Mouse (Mus musculus): ENCODE data around the gene Itm2c. TPM values are rescaled to one million over a fixed set of nuclear protein-coding genes. Genes with fewer than 3 reads are reported as not detected.
A peak's percentile ranks its signal among the peaks of the same experiment; 100 is the strongest.

Gene Itm2c
- total and polyA plus RNA-seq, 3 experiments: 76.6 to 107 (median 96.2) TPM

DNA sequence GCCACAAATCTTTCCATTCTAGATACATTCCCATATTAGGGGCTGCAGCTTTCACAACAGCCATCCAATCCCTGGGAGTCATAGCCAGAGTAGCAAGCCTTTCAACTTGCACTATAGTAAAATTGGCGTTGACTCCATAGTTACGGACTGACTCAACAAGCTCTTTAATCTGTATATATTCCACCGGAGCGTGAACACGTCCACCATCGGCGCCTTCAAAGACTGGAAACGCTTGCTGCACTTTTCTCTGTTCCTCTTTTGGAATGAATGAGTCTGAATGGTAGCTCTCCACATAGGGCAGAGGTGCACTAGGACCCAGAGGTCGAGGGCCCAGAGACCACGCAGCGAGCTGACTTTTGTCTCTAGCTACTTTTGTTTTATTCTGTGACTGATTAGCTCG lies 12.1 kb upstream of the Itm2c start:
- dilution Hi-C loops (cut with MboI; ENCODE audit: extremely low pct_ligation_motif_present, extremely low pct_unique_long_range_greater_than_20kb, low sequenced_read_pairs): no loop called here
- DNase-seq (ENCODE audit: extremely low read depth): peak; percentile 90
- Histone ChIP-seq H3K27me3 (replicated peaks) (no peaks in the 10 kb centered on the region), H3K4me3 (replicated peaks in 1 of 3; ENCODE audit: low read depth in 2 of 3, low read length in 2 of 3, poor library complexity in 1 of 3) (peak overlapping the region in 2 of 3 experiments; percentile 10 to 26), H3K79me2 (replicated peaks; ENCODE audit: control insufficient read depth, extremely low read depth, insufficient read depth, poor library complexity, severe bottlenecking) (no peaks in the 10 kb centered on the region), H3K27ac (ENCODE audit: insufficient read depth, low read depth) (peak overlapping the region; percentile 81), H3K4me1 (ENCODE audit: control insufficient read depth in 1 of 2, insufficient read depth in 2 of 2) (peaks cover 7 to 14% of the 10 kb centered on the region in 2 experiments; a peak in 2 of 4 replicates), H3K9ac (ENCODE audit: insufficient read depth, low read depth) (peak overlapping the region; percentile 66), H3K9me3 (replicated peaks; ENCODE audit: low read length) (peaks cover 2% of the 10 kb centered on the region), H3K36me3 (replicated peaks in 1 of 2; ENCODE audit: control insufficient read depth in 1 of 2, insufficient read depth in 1 of 2, low read length in 1 of 2) (no peaks in the 10 kb centered on the region), H3K4me2 (ENCODE audit: insufficient read depth, low read depth, poor library complexity, severe bottlenecking) (peak overlapping the region; percentile 45; the same call in 1 of the 2 replicates)
- in situ Hi-C loops (cut with MboI; ENCODE audit: low pct_ligation_motif_present, low pct_unique_long_range_greater_than_20kb, low sequenced_read_pairs): no loop called here
- 0 out of 2 replicates have a peak, but pooled peaks have one; percentile 13 for TF ChIP-seq TCF12 (IDR thresholded peaks at IDR 0.05; ENCODE audit: low read depth, low read length)
- no peak for TF ChIP-seq TBP (conservative IDR thresholded peaks at IDR 0.05; ENCODE audit: low read depth, low read length)
- peak; percentile 57; the same call in 1 of the 2 replicates for TF ChIP-seq MYC (IDR thresholded peaks at IDR 0.05; ENCODE audit: low read depth, low read length)
- TF ChIP-seq IRF4 (IDR thresholded peaks at IDR 0.05; ENCODE audit: low read depth, low read length): peak; percentile 99
- no peak for TF ChIP-seq POLR2A (IDR thresholded peaks at IDR 0.05; ENCODE audit: low read depth, low read length)
- TF ChIP-seq ETS1 (conservative IDR thresholded peaks at IDR 0.05; ENCODE audit: low read depth, low read length): peak; percentile 75
- TF ChIP-seq KAT2A (IDR thresholded peaks at IDR 0.05; ENCODE audit: insufficient replicate concordance, low read length): no peak
- TF ChIP-seq BHLHE40 (IDR thresholded peaks at IDR 0.05; ENCODE audit: low read depth, low read length): peak; percentile 81
- TF ChIP-seq EP300 (IDR thresholded peaks at IDR 0.05; ENCODE audit: low read length): peak; percentile 96
- TF ChIP-seq UBTF (IDR thresholded peaks at IDR 0.05; ENCODE audit: low read depth, low read length): no peak
- 0 out of 2 replicates have a peak, but pooled peaks have one; percentile 13 for TF ChIP-seq MAZ (IDR thresholded peaks at IDR 0.05; ENCODE audit: low read depth, low read length)
- peak; percentile 89 for TF ChIP-seq JUND (conservative IDR thresholded peaks at IDR 0.05; ENCODE audit: low read depth, low read length)
- 0 out of 2 replicates have a peak, but pooled peaks have one; percentile 32 for TF ChIP-seq HCFC1 (IDR thresholded peaks at IDR 0.05; ENCODE audit: low read depth, low read length)
- TF ChIP-seq SIN3A (IDR thresholded peaks at IDR 0.05; ENCODE audit: low read length): no peak; the same call in 1 of the 2 replicates
- TF ChIP-seq ELF1 (IDR thresholded peaks at IDR 0.05; ENCODE audit: low read depth, low read length): peak; percentile 24; the same call in 1 of the 2 replicates
- peak; percentile 84 for TF ChIP-seq MEF2A (IDR thresholded peaks at IDR 0.05; ENCODE audit: borderline replicate concordance, low read depth, low read length)
- peak; percentile 88 for TF ChIP-seq JUN (IDR thresholded peaks at IDR 0.05; ENCODE audit: insufficient read depth, low read depth, low read length)
- peak; percentile 81; the same call in 1 of the 2 replicates for TF ChIP-seq RCOR1 (conservative IDR thresholded peaks at IDR 0.05; ENCODE audit: low read depth, low read length)
- TF ChIP-seq CHD2 (IDR thresholded peaks at IDR 0.05; ENCODE audit: low read length): 0 out of 2 replicates have a peak, but pooled peaks have one; percentile 13

DNA sequence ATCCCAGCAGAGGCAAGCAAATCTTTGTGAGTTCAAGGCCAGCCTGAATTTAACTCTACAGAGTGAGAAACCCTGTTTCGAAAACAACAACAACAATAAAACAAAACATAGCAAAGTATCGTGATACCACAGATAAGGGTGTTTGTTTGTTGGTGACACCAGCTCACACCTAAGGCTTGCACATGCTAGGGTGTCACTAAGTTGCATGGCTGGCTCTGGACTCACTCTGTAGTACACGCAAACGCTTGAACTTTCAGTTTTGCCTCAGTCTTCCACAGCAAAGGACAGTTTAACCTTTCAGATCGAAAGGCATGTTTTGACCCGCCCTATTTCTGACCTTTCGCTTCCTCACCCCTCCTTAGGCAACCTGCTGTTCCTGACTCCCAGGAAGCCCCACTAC lies 6.9 kb upstream of the Itm2c start:
- TF ChIP-seq IRF4 (IDR thresholded peaks at IDR 0.05; ENCODE audit: low read depth, low read length) (peak; percentile 54; the same call in 1 of the 2 replicates), MAFK (IDR thresholded peaks at IDR 0.05; ENCODE audit: insufficient replicate concordance, low read length) (no peak), MYC (IDR thresholded peaks at IDR 0.05; ENCODE audit: low read depth, low read length) (0 out of 2 replicates have a peak, but pooled peaks have one; percentile 9), TCF12 (IDR thresholded peaks at IDR 0.05; ENCODE audit: low read depth, low read length) (no peak), SIN3A (IDR thresholded peaks at IDR 0.05; ENCODE audit: low read length) (no peak), MEF2A (IDR thresholded peaks at IDR 0.05; ENCODE audit: borderline replicate concordance, low read depth, low read length) (no peak), POLR2AphosphoS2 (IDR thresholded peaks at IDR 0.05; ENCODE audit: low read depth, low read length) (no peak)
- Histone ChIP-seq H3K4me1 (ENCODE audit: control insufficient read depth in 1 of 2, insufficient read depth in 2 of 2) (peaks cover 7 to 18% of the 10 kb centered on the region in 2 experiments), H3K4me3 (replicated peaks in 1 of 3; ENCODE audit: low read depth in 2 of 3, low read length in 2 of 3, poor library complexity in 1 of 3) (no peak overlapping the region), H3K79me2 (replicated peaks; ENCODE audit: control insufficient read depth, extremely low read depth, insufficient read depth, poor library complexity, severe bottlenecking) (no peaks in the 10 kb centered on the region), H3K4me2 (ENCODE audit: insufficient read depth, low read depth, poor library complexity, severe bottlenecking) (peak overlapping the region; percentile 24; the same call in 1 of the 2 replicates), H3K36me3 (replicated peaks in 1 of 2; ENCODE audit: control insufficient read depth in 1 of 2, insufficient read depth in 1 of 2, low read length in 1 of 2) (no peaks in the 10 kb centered on the region), H3K9me3 (replicated peaks; ENCODE audit: low read length) (no peaks in the 10 kb centered on the region), H3K9ac (ENCODE audit: insufficient read depth, low read depth) (no peak overlapping the region), H3K27ac (ENCODE audit: insufficient read depth, low read depth) (no peak overlapping the region), H3K27me3 (replicated peaks) (no peaks in the 10 kb centered on the region)
- no peak for DNase-seq (ENCODE audit: extremely low read depth)
- in situ Hi-C loops (cut with MboI; ENCODE audit: low pct_ligation_motif_present, low pct_unique_long_range_greater_than_20kb, low sequenced_read_pairs): no loop called here
- dilution Hi-C loops (cut with MboI; ENCODE audit: extremely low pct_ligation_motif_present, extremely low pct_unique_long_range_greater_than_20kb, low sequenced_read_pairs): no loop called here

Measured in CH12.LX (cell line).